Mouse (Mus musculus) ovary, postnatal 14 days (tissue): ENCODE measurements at regions not wholly inside any gene's neighbourhood (a gene's known extent, or its start where the extent isn't known, plus 50 kb on each side); places are given as distances from the start of the nearest gene placed in this dataset.

Source experiments
- DNase-seq: peaks from one replicate; pipeline ENCODE4 v3.0.0; 2022; ENCODE audit warnings: low spot score

- DNase-seq, result no peak
These were observed 122.1 kb upstream of the Topaz1 start for GRCm38 (mm10) chr9:122625081-122625480.

GRCm38 (mm10) chr9:122626346-122626745 lies 120.8 kb upstream of the Topaz1 start:
- DNase-seq, result no peak

GRCm38 (mm10) chr9:122629171-122629904 lies 117.8 kb upstream of the Topaz1 start:
- no peak for DNase-seq

- no peak for DNase-seq
These were observed 115.4 kb upstream of the Topaz1 start for GRCm38 (mm10) chr9:122631793-122632192.

- no peak for DNase-seq
These were observed 113.7 kb upstream of the Topaz1 start for GRCm38 (mm10) chr9:122633484-122633883.

GRCm38 (mm10) chr9:122635138-122635964 lies 111.8 kb upstream of the Topaz1 start:
- no peak for DNase-seq

- no peak for DNase-seq
These were observed 109.6 kb upstream of the Topaz1 start for GRCm38 (mm10) chr9:122637591-122637990.

GRCm38 (mm10) chr9:122639239-122639638 lies 107.9 kb upstream of the Topaz1 start:
- DNase-seq, result no peak

GRCm38 (mm10) chr9:122642913-122643312 lies 104.2 kb upstream of the Topaz1 start:
- DNase-seq, result no peak

- DNase-seq, result no peak
These were observed 101.6 kb upstream of the Topaz1 start for GRCm38 (mm10) chr9:122645569-122645968.

- no peak for DNase-seq
These were observed 96.3 kb upstream of the Topaz1 start for GRCm38 (mm10) chr9:122650862-122651261.

- peak; percentile 57 for DNase-seq
These were observed 91.6 kb upstream of the Topaz1 start for GRCm38 (mm10) chr9:122655583-122655982.

GRCm38 (mm10) chr9:122660050-122660449 lies 87.1 kb upstream of the Topaz1 start:
- DNase-seq, result no peak

GRCm38 (mm10) chr9:122666978-122667645 lies 80.0 kb upstream of the Topaz1 start:
- DNase-seq, result no peak

GRCm38 (mm10) chr9:122667646-122667981 lies 79.5 kb upstream of the Topaz1 start:
- no peak for DNase-seq

GRCm38 (mm10) chr9:122673777-122674176 lies 73.4 kb upstream of the Topaz1 start:
- no peak for DNase-seq

- DNase-seq, result no peak
These were observed 69.0 kb upstream of the Topaz1 start for GRCm38 (mm10) chr9:122678001-122678696.

GRCm38 (mm10) chr9:122687170-122687569 lies 60.0 kb upstream of the Topaz1 start:
- no peak for DNase-seq

- no peak for DNase-seq
These were observed 55.3 kb upstream of the Topaz1 start for GRCm38 (mm10) chr9:122691879-122692278.

- DNase-seq, result no peak
These were observed 51.4 kb upstream of the Topaz1 start for GRCm38 (mm10) chr9:122695724-122696123.
